Mouse (Mus musculus) ES-E14 (cell line): ENCODE data around the gene Rec8.

Source experiments
- HCFC1 ChIP-seq: IDR thresholded peaks from 2 replicates; pipeline ENCODE4 v1.6.1; 2012; ENCODE audit warnings: low read length, inconsistent platforms, borderline replicate concordance; ENCODE audit not compliant: insufficient read depth
- ZC3H11A ChIP-seq: IDR thresholded peaks from 2 replicates; pipeline ENCODE4 v1.6.1; 2012; ENCODE audit warnings: low read depth, mild to moderate bottlenecking, inconsistent platforms, low read length, borderline replicate concordance

GRCm38 (mm10) chr14:55617822-55618221, at the start of gene Rec8:
- TF ChIP-seq ZC3H11A (no peak), HCFC1 (no peak)
